Mouse (Mus musculus) 416B (cell line): ENCODE measurements around the gene Kcnk16.

Source experiments
- DNase-seq: peaks from one replicate; pipeline ENCODE4 v3.0.0; 2011; ENCODE audit warnings: low read depth

Gene Kcnk16

GRCm38 (mm10) chr14:20230063-20230491 is 38.9 kb downstream of the Kcnk16 start:
- no peak for DNase-seq

- no peak for DNase-seq
These were observed 39.6 kb downstream of the Kcnk16 start for GRCm38 (mm10) chr14:20229437-20229836.

- DNase-seq, result no peak
These were observed 40.7 kb downstream of the Kcnk16 start for GRCm38 (mm10) chr14:20228336-20228735.

GRCm38 (mm10) chr14:20226982-20227381 is 42.0 kb downstream of the Kcnk16 start:
- DNase-seq, result no peak

- DNase-seq, result no peak
These were observed 42.5 kb downstream of the Kcnk16 start for GRCm38 (mm10) chr14:20226488-20226887.

- no peak for DNase-seq
These were observed 43.5 kb downstream of the Kcnk16 start for GRCm38 (mm10) chr14:20225525-20225924.

GRCm38 (mm10) chr14:20224576-20225218 is 44.3 kb downstream of the Kcnk16 start:
- no peak for DNase-seq

GRCm38 (mm10) chr14:20224163-20224562 is 44.8 kb downstream of the Kcnk16 start:
- no peak for DNase-seq

- DNase-seq, result peak; percentile 47
These were observed 45.7 kb downstream of the Kcnk16 start for GRCm38 (mm10) chr14:20223253-20223652.

GRCm38 (mm10) chr14:20221083-20221482 is 47.9 kb downstream of the Kcnk16 start:
- no peak for DNase-seq

- DNase-seq, result no peak
These were observed 49.1 kb downstream of the Kcnk16 start for GRCm38 (mm10) chr14:20219849-20220248.

- DNase-seq, result no peak
These were observed 51.6 kb downstream of the Kcnk16 start for GRCm38 (mm10) chr14:20217299-20217864.

- DNase-seq, result no peak
These were observed 52.3 kb downstream of the Kcnk16 start for GRCm38 (mm10) chr14:20216561-20217298.

GRCm38 (mm10) chr14:20215826-20216225 is 53.2 kb downstream of the Kcnk16 start:
- DNase-seq, result peak; percentile 78

- DNase-seq, result peak; percentile 31
These were observed 54.9 kb downstream of the Kcnk16 start for GRCm38 (mm10) chr14:20214125-20214524.

- DNase-seq, result no peak
These were observed 57.0 kb downstream of the Kcnk16 start for GRCm38 (mm10) chr14:20211754-20212601.
